Mouse (Mus musculus): ENCODE measurements around the gene Vav2. TPM values are rescaled to one million over a fixed set of nuclear protein-coding genes. Genes with fewer than 3 reads are reported as not detected.

Gene Vav2
- polyA plus RNA-seq, 1 experiment from 2014 or later, result 15.1 TPM

GRCm38 (mm10) chr2:27437876-27438275 lies 11.0 kb upstream of the Vav2 start:
- peaks cover 14% of the 10 kb centered on the region for H3K4me1 ChIP-seq (replicated peaks)
- no peak overlapping the region for H3K27ac ChIP-seq
- ATAC-seq (ENCODE audit: low FRiP score), result no peak
- 67% methylated on average over 1 of the region's 1 CpGs for WGBS
- H3K9me3 ChIP-seq, result no peaks in the 10 kb centered on the region
- no peak overlapping the region for H3K4me3 ChIP-seq
- no peak overlapping the region for H3K4me2 ChIP-seq
- H3K9ac ChIP-seq, result no peak overlapping the region
- H3K27me3 ChIP-seq, result no peaks in the 10 kb centered on the region
- H3K36me3 ChIP-seq, result no peaks in the 10 kb centered on the region

- H3K9me3 ChIP-seq, result no peaks in the 10 kb centered on the region
- H3K4me1 ChIP-seq (replicated peaks), result peaks cover 10% of the 10 kb centered on the region
- H3K4me2 ChIP-seq, result no peak overlapping the region
- WGBS, result 91% methylated on average over 2 of the region's 2 CpGs
- no peak overlapping the region for H3K9ac ChIP-seq
- H3K36me3 ChIP-seq, result no peaks in the 10 kb centered on the region
- ATAC-seq (ENCODE audit: low FRiP score), result no peak
- H3K27me3 ChIP-seq, result 0 out of 2 replicates have a peak, but pooled peaks cover 3% of the 10 kb centered on the region
- H3K27ac ChIP-seq, result no peak overlapping the region
- H3K4me3 ChIP-seq, result no peak overlapping the region
Measured at GRCm38 (mm10) chr2:27432599-27432998, 5.8 kb upstream of the Vav2 start.

GRCm38 (mm10) chr2:27430621-27431020 lies 3.8 kb upstream of the Vav2 start:
- 91% methylated on average over 7 of the region's 7 CpGs for WGBS

GRCm38 (mm10) chr2:27428071-27428470 lies 1.2 kb upstream of the Vav2 start:
- H3K4me3 ChIP-seq, result no peak overlapping the region
- 0 out of 2 replicates have a peak, but pooled peaks cover 3% of the 10 kb centered on the region for H3K27me3 ChIP-seq
- WGBS, result 0% methylated on average over 4 of the region's 4 CpGs
- ATAC-seq (ENCODE audit: low FRiP score), result peak; percentile 16; the same call in 1 of the 2 replicates
- peaks cover 38% of the 10 kb centered on the region for H3K4me1 ChIP-seq (replicated peaks)
- peak overlapping the region; percentile 13; the same call in 1 of the 2 replicates for H3K27ac ChIP-seq
- H3K4me2 ChIP-seq, result no peak overlapping the region
- no peaks in the 10 kb centered on the region for H3K36me3 ChIP-seq
- H3K9me3 ChIP-seq, result no peaks in the 10 kb centered on the region
- no peak overlapping the region for H3K9ac ChIP-seq

More at GRCm38 (mm10) chr2:27430621-27431020, 3.8 kb upstream of the Vav2 start:
- Histone ChIP-seq H3K36me3 (no peaks in the 10 kb centered on the region), H3K27ac (no peak overlapping the region), H3K9ac (no peak overlapping the region), H3K4me2 (no peak overlapping the region), H3K4me3 (no peak overlapping the region), H3K27me3 (0 out of 2 replicates have a peak, but pooled peaks cover 3% of the 10 kb centered on the region), H3K4me1 (replicated peaks) (peaks cover 18% of the 10 kb centered on the region), H3K9me3 (no peaks in the 10 kb centered on the region)
- ATAC-seq (ENCODE audit: low FRiP score), result no peak

- under 1% methylated on average over 55 of the region's 64 CpGs for WGBS
Measured at GRCm38 (mm10) chr2:27426406-27426854, 403 bp downstream of the Vav2 start.

GRCm38 (mm10) chr2:27425751-27426405 lies 955 bp downstream of the Vav2 start:
- Histone ChIP-seq H3K27me3 (no peaks in the 10 kb centered on the region), H3K36me3 (no peaks in the 10 kb centered on the region), H3K9me3 (no peaks in the 10 kb centered on the region), H3K27ac (peak overlapping the region; percentile 93), H3K4me3 (peak overlapping the region; percentile 91), H3K9ac (peak overlapping the region; percentile 95), H3K4me1 (replicated peaks) (peaks cover 59% of the 10 kb centered on the region), H3K4me2 (peak overlapping the region; percentile 91)
- ATAC-seq (ENCODE audit: low FRiP score), result peak; percentile 17
- under 1% methylated on average over 51 of the region's 60 CpGs for WGBS

More at GRCm38 (mm10) chr2:27426406-27426854, 403 bp downstream of the Vav2 start:
- Histone ChIP-seq H3K36me3 (no peaks in the 10 kb centered on the region), H3K4me1 (replicated peaks) (peaks cover 54% of the 10 kb centered on the region), H3K9ac (peak overlapping the region; percentile 95), H3K9me3 (no peaks in the 10 kb centered on the region), H3K27ac (peak overlapping the region; percentile 93), H3K4me3 (peak overlapping the region; percentile 91), H3K27me3 (0 out of 2 replicates have a peak, but pooled peaks cover 3% of the 10 kb centered on the region), H3K4me2 (peak overlapping the region; percentile 91)
- peak; percentile 21 for ATAC-seq (ENCODE audit: low FRiP score)

GRCm38 (mm10) chr2:27425161-27425611 lies 1.6 kb downstream of the Vav2 start:
- H3K9ac ChIP-seq, result peak overlapping the region; percentile 95
- H3K4me1 ChIP-seq (replicated peaks), result peaks cover 61% of the 10 kb centered on the region
- H3K36me3 ChIP-seq, result no peaks in the 10 kb centered on the region
- peak overlapping the region; percentile 93 for H3K27ac ChIP-seq
- H3K9me3 ChIP-seq, result no peaks in the 10 kb centered on the region
- under 1% methylated on average over 20 of the region's 20 CpGs for WGBS
- no peak for ATAC-seq (ENCODE audit: low FRiP score)
- peak overlapping the region; percentile 91 for H3K4me3 ChIP-seq
- no peaks in the 10 kb centered on the region for H3K27me3 ChIP-seq
- H3K4me2 ChIP-seq, result peak overlapping the region; percentile 91

GRCm38 (mm10) chr2:27423596-27423995 lies 3.2 kb downstream of the Vav2 start:
- Histone ChIP-seq H3K27me3 (no peaks in the 10 kb centered on the region), H3K9me3 (no peaks in the 10 kb centered on the region), H3K4me3 (peak overlapping the region; percentile 91), H3K9ac (peak overlapping the region; percentile 95; the same call in 1 of the 2 replicates), H3K4me1 (replicated peaks) (peaks cover 77% of the 10 kb centered on the region), H3K27ac (no peak overlapping the region), H3K4me2 (peak overlapping the region; percentile 91), H3K36me3 (no peaks in the 10 kb centered on the region)
- no peak for ATAC-seq (ENCODE audit: low FRiP score)
- 54% methylated on average over 7 of the region's 7 CpGs for WGBS

GRCm38 (mm10) chr2:27421293-27422068 lies 5.4 kb downstream of the Vav2 start:
- H3K9me3 ChIP-seq, result no peaks in the 10 kb centered on the region
- H3K9ac ChIP-seq, result peak overlapping the region; percentile 55
- H3K36me3 ChIP-seq, result no peaks in the 10 kb centered on the region
- no peak for ATAC-seq (ENCODE audit: low FRiP score)
- H3K4me1 ChIP-seq (replicated peaks), result peaks cover 87% of the 10 kb centered on the region
- H3K4me2 ChIP-seq, result peak overlapping the region; percentile 37
- no peak overlapping the region for H3K4me3 ChIP-seq
- H3K27me3 ChIP-seq, result no peaks in the 10 kb centered on the region
- 53% methylated on average over 20 of the region's 20 CpGs for WGBS
- peak overlapping the region; percentile 85 for H3K27ac ChIP-seq

GRCm38 (mm10) chr2:27418577-27419070 lies 8.2 kb downstream of the Vav2 start:
- Histone ChIP-seq H3K4me3 (no peak overlapping the region), H3K27ac (0 out of 2 replicates have a peak overlapping the region, but pooled peaks have one; percentile 4), H3K9me3 (no peaks in the 10 kb centered on the region), H3K9ac (peak overlapping the region; percentile 46; the same call in 1 of the 2 replicates), H3K27me3 (no peaks in the 10 kb centered on the region), H3K36me3 (no peaks in the 10 kb centered on the region), H3K4me1 (replicated peaks) (peaks cover 94% of the 10 kb centered on the region), H3K4me2 (no peak overlapping the region)
- 53% methylated on average over 6 of the region's 6 CpGs for WGBS
- no peak for ATAC-seq (ENCODE audit: low FRiP score)

- Histone ChIP-seq H3K4me1 (replicated peaks) (peaks cover 92% of the 10 kb centered on the region), H3K36me3 (no peaks in the 10 kb centered on the region), H3K27me3 (no peaks in the 10 kb centered on the region), H3K4me3 (no peak overlapping the region), H3K9ac (peak overlapping the region; percentile 46; the same call in 1 of the 2 replicates), H3K27ac (no peak overlapping the region), H3K9me3 (no peaks in the 10 kb centered on the region), H3K4me2 (no peak overlapping the region)
- no peak for ATAC-seq (ENCODE audit: low FRiP score)
- WGBS, result 48% methylated on average over 5 of the region's 5 CpGs
Measured at GRCm38 (mm10) chr2:27417648-27418153, 9.1 kb downstream of the Vav2 start.

GRCm38 (mm10) chr2:27416425-27416824 lies 10.4 kb downstream of the Vav2 start:
- Histone ChIP-seq H3K27me3 (no peaks in the 10 kb centered on the region), H3K36me3 (no peaks in the 10 kb centered on the region), H3K4me1 (replicated peaks) (peaks cover 92% of the 10 kb centered on the region), H3K27ac (no peak overlapping the region), H3K4me3 (no peak overlapping the region), H3K9ac (peak overlapping the region; percentile 46; the same call in 1 of the 2 replicates), H3K9me3 (no peaks in the 10 kb centered on the region), H3K4me2 (no peak overlapping the region)
- ATAC-seq (ENCODE audit: low FRiP score), result no peak
- WGBS, result 55% methylated on average over 3 of the region's 3 CpGs

Data from hindbrain, embryonic 13.5 days (tissue).